Mouse (Mus musculus): Measurements from ENCODE around the gene Zswim8.

GRCm38 (mm10) chr14:20735052-20735451, 27.7 kb downstream of the Zswim8 start:
- no peak for TF ChIP-seq CTCF (IDR thresholded peaks at IDR 0.05; ENCODE audit: control insufficient read depth, insufficient read depth, low read length)
- no peak for TF ChIP-seq POLR2A (IDR thresholded peaks at IDR 0.05; ENCODE audit: borderline replicate concordance, control insufficient read depth, low read depth, low read length)
